Mouse (Mus musculus) lung, postnatal 0 days (tissue): ENCODE measurements around the gene Ldah.

ENCODE experiments used
- CTCF ChIP-seq: IDR thresholded peaks from 2 replicates; pipeline ENCODE4 v1.5.1; 2016; ENCODE audit warnings: antibody characterized with exemption, mild to moderate bottlenecking
- EP300 ChIP-seq: IDR thresholded peaks from 2 replicates; pipeline ENCODE4 v1.6.1; 2016; ENCODE audit warnings: antibody characterized with exemption, mild to moderate bottlenecking, control low read depth

GRCm38 (mm10) chr12:8324086-8324485, 116.2 kb downstream of the Ldah start:
- TF ChIP-seq CTCF: no peak
- no peak for TF ChIP-seq EP300
